Mouse (Mus musculus) hindbrain, embryonic 11.5 days (tissue): ENCODE results near the gene Dscaml1. TPM values are rescaled to one million over a fixed set of nuclear protein-coding genes. Genes with fewer than 3 reads are reported as not detected.

Experiments
- ATAC-seq: fragments of 200-750 bp; cut with Nextera tagmentation; 2 replicates; pipeline ENCODE4 v1.8.0; 2017; ENCODE audit warnings: mild to moderate bottlenecking, moderate TSS enrichment, moderate library complexity; ENCODE audit not compliant: low FRiP score
- DNase-seq: peaks from one replicate; pipeline ENCODE4 v3.0.0-alpha.2; 2015; ENCODE audit warnings: low spot score
- H3K27ac ChIP-seq: fragments of 300-500 bp; sonication (generic); 2 replicates; pipeline ENCODE4 v1.5.1; 2014; ENCODE audit warnings: mild to moderate bottlenecking, low read depth, low read length
- H3K27me3 ChIP-seq: fragments of 300-500 bp; sonication (generic); 2 replicates; pipeline ENCODE4 v1.6.1; 2014; ENCODE audit warnings: mild to moderate bottlenecking, low read length, moderate library complexity, mixed read lengths; ENCODE audit not compliant: control insufficient read depth, insufficient read depth
- H3K36me3 ChIP-seq: fragments of 300-500 bp; sonication (generic); 2 replicates; pipeline ENCODE4 v1.6.1; 2014; ENCODE audit warnings: mild to moderate bottlenecking, low read length, moderate library complexity, mixed read lengths; ENCODE audit not compliant: control insufficient read depth, insufficient read depth
- H3K4me1 ChIP-seq: fragments of 300-500 bp; sonication (generic); replicated peaks from 2 replicates; pipeline ENCODE4 v1.6.1; 2014; ENCODE audit warnings: low read length, mixed read lengths; ENCODE audit not compliant: control insufficient read depth, insufficient read depth
- H3K4me2 ChIP-seq: fragments of 300-500 bp; sonication (generic); replicated peaks from 2 replicates; pipeline ENCODE4 v1.6.1; 2014; ENCODE audit warnings: mild to moderate bottlenecking, low read depth, low read length
- H3K4me3 ChIP-seq: fragments of 300-500 bp; sonication (generic); 2 replicates; pipeline ENCODE4 v1.5.1; 2014; ENCODE audit warnings: low read depth, low read length
- H3K9ac ChIP-seq: fragments of 300-500 bp; sonication (generic); 2 replicates; pipeline ENCODE4 v1.6.1; 2014; ENCODE audit warnings: low read depth, low read length
- H3K9me3 ChIP-seq: fragments of 300-500 bp; sonication (generic); 2 replicates; pipeline ENCODE4 v1.6.1; 2016; ENCODE audit warnings: low read length; ENCODE audit not compliant: control insufficient read depth
- WGBS: fragments of 180-500 bp; shearing (Covaris S2); extraction: QIAGEN DNeasy Blood & Tissue Kit; methylation state at CpG from one replicate; pipeline ENCODE4 v1.1.7; 2014; 5-methylcytosine and 5-hydroxymethylcytosine counted together
- polyA plus RNA-seq: library from polyadenylated mRNA; unstranded; fragments of >200 nt; fragmentation: Nextera tagmentation; extraction: Ambion mirVana; gene quantifications from 2 replicates; pipeline ENCODE4 v1.2.1, GENCODE M21; 2014

Dscaml1 gene
- polyA plus RNA-seq, 1 experiment from 2014 or later = 0.80 TPM

- DNase-seq (no peak), ATAC-seq (no peak)
- WGBS = 80% methylated on average over 8 of the region's 8 CpGs
- H3K27me3 ChIP-seq = no peaks in the 10 kb centered on the region
- no peak overlapping the region for H3K4me2 ChIP-seq
- H3K27ac ChIP-seq = no peak overlapping the region
- no peaks in the 10 kb centered on the region for H3K9me3 ChIP-seq
- no peak overlapping the region for H3K4me3 ChIP-seq
- no peak overlapping the region for H3K9ac ChIP-seq
- no peaks in the 10 kb centered on the region for H3K4me1 ChIP-seq
- no peaks in the 10 kb centered on the region for H3K36me3 ChIP-seq
Measured at GRCm38 (mm10) chr9:45454889-45455610, 28.6 kb downstream of the Dscaml1 start.

DNA sequence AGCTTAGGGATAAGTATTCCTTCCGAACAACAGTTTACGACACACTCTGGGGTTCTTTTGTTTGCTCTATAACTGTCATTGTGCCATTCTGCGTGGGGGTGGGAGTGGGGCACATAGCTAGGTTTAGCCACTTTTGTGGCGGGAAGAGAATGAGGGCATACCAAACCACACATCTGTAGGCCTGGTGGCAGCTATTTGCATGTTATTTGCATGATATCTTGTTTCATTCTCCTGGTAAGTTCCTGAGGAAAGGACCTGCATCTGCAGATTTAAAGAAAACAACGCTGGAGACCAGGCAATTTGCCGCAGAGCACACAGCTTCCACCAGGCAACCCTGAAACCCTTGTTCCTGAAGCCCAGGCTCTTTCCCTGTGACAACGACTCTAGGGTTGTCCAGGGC is 30.8 kb downstream of the Dscaml1 start:
- Histone ChIP-seq H3K27ac (no peak overlapping the region), H3K4me3 (no peak overlapping the region), H3K9me3 (no peaks in the 10 kb centered on the region), H3K9ac (no peak overlapping the region), H3K4me1 (no peaks in the 10 kb centered on the region), H3K36me3 (no peaks in the 10 kb centered on the region), H3K27me3 (no peaks in the 10 kb centered on the region), H3K4me2 (no peak overlapping the region)
- ATAC-seq (no peak), DNase-seq (no peak)
- 48% methylated on average over 7 of the region's 7 CpGs for WGBS

- Histone ChIP-seq H3K4me3 (no peak overlapping the region), H3K9me3 (no peaks in the 10 kb centered on the region), H3K36me3 (no peaks in the 10 kb centered on the region), H3K27me3 (no peaks in the 10 kb centered on the region), H3K4me2 (no peak overlapping the region), H3K4me1 (no peaks in the 10 kb centered on the region), H3K9ac (no peak overlapping the region), H3K27ac (no peak overlapping the region)
- 70% methylated on average over 14 of the region's 14 CpGs for WGBS
- DNase-seq (no peak), ATAC-seq (no peak)
Measured at GRCm38 (mm10) chr9:45458363-45458762, 31.9 kb downstream of the Dscaml1 start.

- DNase-seq (no peak), ATAC-seq (no peak)
- no peak overlapping the region for H3K27ac ChIP-seq
- 50% methylated on average over 6 of the region's 6 CpGs for WGBS
- H3K27me3 ChIP-seq = no peaks in the 10 kb centered on the region
- no peak overlapping the region for H3K9ac ChIP-seq
- H3K4me1 ChIP-seq = no peaks in the 10 kb centered on the region
- H3K9me3 ChIP-seq = no peaks in the 10 kb centered on the region
- no peaks in the 10 kb centered on the region for H3K36me3 ChIP-seq
- H3K4me2 ChIP-seq = no peak overlapping the region
- no peak overlapping the region for H3K4me3 ChIP-seq
Measured at GRCm38 (mm10) chr9:45465396-45466019, 39.1 kb downstream of the Dscaml1 start.

GRCm38 (mm10) chr9:45468235-45468634 is 41.8 kb downstream of the Dscaml1 start:
- 76% methylated on average over 10 of the region's 10 CpGs for WGBS
- Histone ChIP-seq H3K36me3 (no peaks in the 10 kb centered on the region), H3K9me3 (no peaks in the 10 kb centered on the region), H3K4me3 (no peak overlapping the region), H3K4me1 (no peaks in the 10 kb centered on the region), H3K4me2 (no peak overlapping the region), H3K27ac (no peak overlapping the region), H3K9ac (no peak overlapping the region), H3K27me3 (no peaks in the 10 kb centered on the region)
- DNase-seq = no peak
- ATAC-seq = no peak

DNA sequence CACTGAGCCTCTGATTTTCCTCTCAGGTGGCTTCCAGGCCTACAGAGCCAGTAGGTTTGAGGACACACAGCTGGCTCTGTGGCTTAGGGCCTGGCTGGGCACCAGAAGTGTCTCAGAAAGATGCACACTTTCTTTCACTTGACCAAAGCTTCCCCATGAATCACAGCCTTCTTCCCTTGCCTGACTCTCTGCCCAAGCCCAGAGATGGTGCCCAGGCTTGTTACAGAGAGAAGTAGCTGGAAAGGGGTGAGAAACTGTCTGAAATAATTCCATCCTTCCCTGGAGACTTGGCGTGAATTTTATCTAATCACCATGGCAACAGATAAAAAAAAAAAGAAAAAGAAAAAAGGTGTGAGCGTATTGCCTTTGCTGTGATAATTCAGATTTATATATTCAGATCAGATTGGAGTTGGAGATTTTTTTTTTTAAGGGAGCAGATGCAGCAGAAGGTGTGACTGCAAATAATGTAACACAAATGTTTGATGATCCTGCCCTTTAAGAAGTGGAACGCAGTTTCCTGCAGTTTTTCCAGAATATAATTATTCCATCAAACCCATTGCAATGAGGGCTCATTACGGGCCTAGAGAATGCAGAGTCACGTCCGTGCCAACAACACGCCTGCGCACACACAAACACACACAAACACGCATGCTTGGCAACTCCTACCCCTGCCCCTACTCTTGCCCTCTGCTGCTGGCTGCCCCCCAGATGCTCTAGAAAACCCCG is 44.5 kb downstream of the Dscaml1 start:
- Histone ChIP-seq H3K9ac (no peak overlapping the region), H3K36me3 (no peaks in the 10 kb centered on the region), H3K9me3 (no peaks in the 10 kb centered on the region), H3K27ac (no peak overlapping the region), H3K4me1 (no peaks in the 10 kb centered on the region), H3K4me3 (no peak overlapping the region), H3K27me3 (no peaks in the 10 kb centered on the region), H3K4me2 (no peak overlapping the region)
- DNase-seq = no peak
- no peak for ATAC-seq
- 86% methylated on average over 10 of the region's 10 CpGs for WGBS

DNA sequence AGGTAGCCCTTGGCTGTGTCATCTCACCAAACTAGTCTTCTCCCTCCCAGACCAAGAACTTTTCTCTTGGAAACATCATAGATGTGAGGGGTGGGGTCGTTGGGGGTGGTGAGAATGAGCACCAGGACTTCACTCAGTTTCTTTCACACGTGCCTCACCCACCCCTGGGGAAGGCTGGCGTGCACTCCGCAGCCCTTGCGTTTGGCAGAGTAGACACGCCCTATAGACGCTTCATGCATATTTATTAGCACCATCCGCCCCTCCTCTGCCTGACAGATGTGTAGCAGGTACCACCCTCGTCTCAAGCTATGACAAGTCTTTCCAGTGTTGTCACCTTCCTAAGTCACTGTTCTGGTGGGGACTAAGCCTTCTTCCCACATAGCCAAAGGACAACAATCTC is 45.3 kb downstream of the Dscaml1 start:
- Histone ChIP-seq H3K4me1 (no peaks in the 10 kb centered on the region), H3K4me3 (no peak overlapping the region), H3K9me3 (no peaks in the 10 kb centered on the region), H3K36me3 (no peaks in the 10 kb centered on the region), H3K9ac (no peak overlapping the region), H3K27me3 (no peaks in the 10 kb centered on the region), H3K4me2 (no peak overlapping the region), H3K27ac (no peak overlapping the region)
- no peak for ATAC-seq
- 37% methylated on average over 9 of the region's 9 CpGs for WGBS
- DNase-seq = peak; percentile 9

- no peaks in the 10 kb centered on the region for H3K27me3 ChIP-seq
- H3K4me1 ChIP-seq = no peaks in the 10 kb centered on the region
- H3K4me2 ChIP-seq = no peak overlapping the region
- no peak for ATAC-seq
- no peaks in the 10 kb centered on the region for H3K36me3 ChIP-seq
- DNase-seq = no peak
- H3K9ac ChIP-seq = no peak overlapping the region
- no peaks in the 10 kb centered on the region for H3K9me3 ChIP-seq
- H3K4me3 ChIP-seq = no peak overlapping the region
- H3K27ac ChIP-seq = no peak overlapping the region
Measured at GRCm38 (mm10) chr9:45474874-45475273, 48.4 kb downstream of the Dscaml1 start.

DNA sequence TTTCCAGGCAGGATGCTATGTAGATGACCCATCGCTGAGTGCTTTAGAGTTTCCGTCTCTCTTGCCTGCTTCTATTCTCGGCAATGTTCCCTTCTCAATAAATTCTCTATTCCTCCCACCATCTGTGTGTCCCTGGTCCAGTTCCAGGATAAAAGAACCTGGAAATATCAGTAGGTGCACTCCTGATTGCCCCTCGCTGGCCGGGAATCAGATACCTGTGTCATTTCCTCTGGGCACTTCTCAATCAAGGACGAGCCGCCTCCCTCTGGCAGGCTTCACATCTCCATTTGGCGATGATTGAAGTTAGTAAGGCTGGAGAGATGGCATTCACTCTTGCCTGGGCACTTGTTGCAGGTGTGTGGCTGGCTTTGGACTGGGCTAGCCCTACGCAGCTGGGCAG is 54.5 kb downstream of the Dscaml1 start:
- ATAC-seq (no peak), DNase-seq (no peak)
- H3K36me3 ChIP-seq = no peaks in the 10 kb centered on the region

More for the DNA sequence above, 54.5 kb downstream of the Dscaml1 start:
- Histone ChIP-seq H3K4me1 (no peaks in the 10 kb centered on the region), H3K9ac (no peak overlapping the region), H3K4me2 (no peak overlapping the region), H3K9me3 (no peaks in the 10 kb centered on the region), H3K4me3 (no peak overlapping the region), H3K27me3 (no peaks in the 10 kb centered on the region), H3K27ac (no peak overlapping the region)
- WGBS = 88% methylated on average over 9 of the region's 9 CpGs
